Mouse (Mus musculus) brain, embryonic 18.5 days (tissue): ENCODE results near the gene Ubtf.
A peak's percentile ranks its signal among the peaks of the same experiment; 100 is the strongest.
"Not testable (repeated sequence)": the region's sequence is repeated elsewhere in the genome, so short reads cannot be mapped to it uniquely, and the experiment has no call there.

Experiments used
- DNase-seq: peaks from one replicate; pipeline ENCODE4 v3.0.0-alpha.2; 2012; ENCODE audit warnings: low read depth, low spot score

Gene Ubtf

DNA sequence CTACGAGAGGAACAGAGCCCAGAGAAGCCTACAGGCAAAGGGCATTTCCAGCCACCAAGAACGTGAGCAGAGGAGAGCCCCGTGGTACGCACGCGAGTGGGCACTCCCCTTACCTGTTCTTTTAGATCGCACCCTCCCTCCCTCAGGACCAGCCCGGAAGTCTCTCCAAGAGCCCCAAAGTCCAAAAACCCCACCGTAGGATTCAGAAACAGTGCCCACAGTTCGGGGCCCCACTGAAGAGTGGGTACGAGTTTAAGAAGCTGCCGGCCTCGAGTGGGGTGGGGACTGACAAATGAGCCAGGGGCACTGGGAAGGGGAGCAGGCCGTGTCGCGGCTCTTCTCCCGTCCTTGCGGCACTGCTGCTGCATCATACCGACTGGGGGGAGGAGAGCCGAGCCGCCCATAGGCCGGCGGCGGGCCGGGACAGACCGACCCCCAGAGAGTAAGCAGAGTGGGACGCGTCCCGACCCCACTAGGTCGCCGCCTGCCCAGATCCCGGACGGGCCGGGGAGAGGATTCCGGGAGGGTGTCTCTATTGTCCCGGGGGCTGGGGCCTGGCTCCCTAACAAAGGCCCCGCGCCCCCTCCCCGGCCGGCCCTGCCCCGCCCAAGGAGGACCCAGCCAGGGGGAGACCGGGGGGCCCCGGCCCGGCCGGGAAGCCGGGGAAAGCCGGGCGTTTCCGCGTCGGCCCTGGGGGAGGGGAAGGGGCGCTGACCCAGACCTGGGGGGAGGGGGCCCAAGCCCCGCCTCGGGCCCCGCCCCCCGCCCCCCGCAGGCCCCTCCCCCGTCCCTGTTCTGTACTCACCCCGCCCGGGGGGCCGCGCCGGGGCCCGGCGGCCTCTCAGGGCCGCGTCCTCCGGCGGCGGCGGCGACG is 23.7 kb downstream of the Ubtf start:
- DNase-seq, result no peak

DNA sequence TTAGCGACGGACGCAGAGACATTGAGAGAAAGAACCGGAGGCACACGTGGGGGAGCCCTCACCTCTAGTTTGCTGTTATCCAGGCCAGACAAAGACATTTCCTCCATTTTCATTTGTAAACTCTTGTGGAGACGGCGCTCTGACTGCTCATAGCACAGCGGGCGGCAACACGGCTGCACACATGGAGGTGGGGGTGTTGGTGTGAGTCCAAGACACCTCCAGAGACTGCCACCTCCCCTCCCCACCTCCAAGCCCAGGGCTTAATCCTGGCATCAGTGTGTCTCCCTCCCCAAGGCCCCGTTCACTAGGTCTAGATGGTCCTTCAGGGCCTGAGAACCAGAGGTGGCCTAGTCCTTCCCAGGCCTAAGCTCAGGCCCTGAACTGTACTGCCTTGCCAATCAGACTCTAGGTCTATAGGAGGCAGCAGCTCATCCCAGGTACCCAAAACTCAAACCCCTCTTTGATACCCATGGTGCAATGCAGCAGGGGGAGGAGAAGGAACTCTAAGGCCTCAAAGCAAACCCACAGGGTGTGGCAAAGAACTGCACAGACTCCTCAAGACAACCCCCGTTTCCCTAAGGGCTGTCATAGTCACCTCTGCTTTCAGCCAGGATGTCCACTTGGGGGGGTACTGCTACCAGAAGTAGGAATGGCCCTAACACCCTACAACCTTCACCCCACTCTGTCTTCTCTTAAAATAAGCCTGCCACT is 24.5 kb downstream of the Ubtf start:
- no peak for DNase-seq

DNA sequence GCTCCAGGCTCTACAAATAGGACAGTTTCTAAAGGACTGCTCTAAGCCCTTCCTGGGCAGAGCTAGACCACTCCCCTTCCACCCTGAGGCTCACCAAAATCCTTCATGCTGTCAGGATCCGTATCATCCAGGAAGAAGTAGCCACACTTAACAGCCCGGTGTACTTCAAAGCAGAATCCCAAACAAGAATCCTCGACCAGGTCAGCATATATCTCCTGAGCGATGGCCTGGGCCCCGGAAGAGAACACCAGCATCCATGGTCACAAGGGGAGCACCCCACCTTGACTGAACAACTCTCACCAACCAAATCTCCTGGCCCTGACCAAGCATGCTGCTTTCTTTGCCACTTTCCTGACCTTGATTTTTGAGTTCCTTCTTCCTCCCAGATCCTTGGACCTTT is 25.1 kb downstream of the Ubtf start:
- no peak for DNase-seq

DNA sequence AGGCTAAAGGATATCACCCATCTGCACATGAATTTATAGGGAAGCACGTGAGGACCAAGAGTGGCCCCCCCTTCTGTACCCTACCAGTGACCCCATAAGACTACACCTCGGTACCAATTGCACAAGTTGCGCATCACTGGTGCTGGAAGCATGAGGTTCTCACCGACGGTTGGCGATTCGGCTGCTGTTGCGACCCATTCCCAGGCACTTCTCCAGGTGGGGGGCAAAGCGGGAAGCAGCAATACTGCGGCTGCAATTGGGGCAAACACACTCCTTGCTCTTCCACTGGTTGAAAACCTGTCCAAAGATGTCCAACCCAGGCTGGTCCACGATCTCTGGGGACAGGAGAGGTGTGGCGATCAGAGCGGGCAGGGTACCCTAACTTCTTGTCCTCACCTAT is 25.6 kb downstream of the Ubtf start:
- no peak for DNase-seq

DNA sequence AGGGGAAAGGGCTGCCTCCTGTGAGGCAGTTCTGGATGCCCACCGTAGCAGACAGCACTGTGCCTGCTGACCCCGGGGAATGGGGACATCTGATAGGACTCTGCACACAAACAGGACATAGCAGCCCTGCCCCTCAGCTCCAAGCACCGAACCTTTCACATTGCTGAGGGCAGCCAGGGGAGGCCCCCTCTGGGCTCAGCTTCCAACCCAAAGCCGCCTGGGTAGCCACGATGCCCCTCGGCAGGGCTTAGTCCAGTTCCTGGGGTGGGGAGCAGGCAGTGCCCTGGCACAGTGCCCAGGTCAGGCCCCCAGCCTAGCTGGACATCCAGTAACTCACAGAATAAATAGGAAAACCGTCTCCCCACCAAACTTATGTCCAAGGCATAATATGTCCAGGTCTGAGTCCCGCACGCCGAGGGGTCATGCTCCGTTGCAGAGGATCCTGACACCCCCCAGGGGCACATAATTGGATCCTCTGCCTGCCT is 28.4 kb downstream of the Ubtf start:
- no peak for DNase-seq

DNA sequence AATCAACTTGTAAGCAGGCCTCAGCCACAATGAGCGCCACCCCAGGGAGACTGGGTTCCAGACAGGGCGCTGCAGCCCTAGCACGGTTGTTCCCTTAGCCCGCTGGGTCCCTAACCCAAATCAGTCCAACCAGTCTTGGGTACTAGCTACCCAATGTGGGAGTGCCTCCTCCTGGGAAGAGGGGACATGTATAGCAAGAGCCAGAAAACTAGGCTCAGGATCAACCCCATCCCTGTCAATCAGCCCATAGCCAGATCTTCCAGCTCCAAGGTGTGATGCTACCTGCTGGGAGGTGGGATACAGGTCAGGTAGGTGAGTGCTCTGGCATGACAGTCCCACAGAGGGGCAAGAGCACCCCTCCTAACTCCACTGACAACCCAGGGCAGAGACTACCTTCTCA is 29.4 kb downstream of the Ubtf start:
- DNase-seq, result no peak

DNA sequence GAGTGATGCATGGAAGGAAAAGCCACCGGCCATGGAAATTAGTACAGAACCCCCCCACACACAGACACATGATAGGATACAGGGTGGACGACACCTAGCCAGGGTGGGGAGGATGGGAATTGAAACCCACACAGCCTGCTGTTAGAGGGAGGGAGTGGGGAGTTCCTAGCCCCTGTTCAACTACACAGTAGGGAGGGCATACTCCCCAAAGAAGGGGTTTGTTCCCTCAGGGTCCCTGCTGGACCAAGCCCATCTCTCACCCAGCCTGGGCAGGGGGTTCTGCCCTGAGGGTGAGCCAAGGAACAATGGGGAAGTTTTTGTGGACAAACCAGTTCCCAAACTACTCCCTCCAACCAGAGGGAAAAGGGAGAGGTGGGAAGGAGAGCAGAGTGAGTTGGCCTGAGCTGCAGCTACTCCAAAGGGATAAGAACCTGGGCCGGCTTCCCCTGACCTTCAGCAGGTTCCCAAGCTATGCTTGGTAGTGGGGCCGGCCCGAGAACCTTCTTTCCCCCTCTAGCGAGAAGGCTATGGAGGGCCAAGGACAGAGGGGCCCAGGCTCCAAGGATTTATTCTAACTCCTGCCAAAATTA is 29.9 kb downstream of the Ubtf start:
- no peak for DNase-seq

DNA sequence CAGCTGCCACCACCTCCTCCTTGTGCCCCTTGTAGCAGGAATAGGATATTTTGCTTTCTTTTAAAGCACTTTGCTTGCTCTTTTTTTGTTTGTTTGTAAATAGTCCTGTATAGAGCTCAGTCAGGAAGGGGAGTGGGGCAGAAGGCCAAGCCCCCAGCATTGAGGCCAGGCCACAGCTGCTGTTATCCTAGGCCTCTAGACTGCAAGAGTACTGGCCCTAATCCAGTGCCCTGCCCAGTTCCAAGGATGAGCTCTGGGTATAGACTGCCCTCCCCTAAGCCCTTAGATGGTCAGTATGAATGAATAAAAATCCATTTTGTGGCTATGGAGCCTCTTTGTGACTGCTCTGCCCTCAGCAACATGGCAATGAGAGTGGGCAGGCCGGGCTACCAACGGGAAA is 30.6 kb downstream of the Ubtf start:
- no peak for DNase-seq

DNA sequence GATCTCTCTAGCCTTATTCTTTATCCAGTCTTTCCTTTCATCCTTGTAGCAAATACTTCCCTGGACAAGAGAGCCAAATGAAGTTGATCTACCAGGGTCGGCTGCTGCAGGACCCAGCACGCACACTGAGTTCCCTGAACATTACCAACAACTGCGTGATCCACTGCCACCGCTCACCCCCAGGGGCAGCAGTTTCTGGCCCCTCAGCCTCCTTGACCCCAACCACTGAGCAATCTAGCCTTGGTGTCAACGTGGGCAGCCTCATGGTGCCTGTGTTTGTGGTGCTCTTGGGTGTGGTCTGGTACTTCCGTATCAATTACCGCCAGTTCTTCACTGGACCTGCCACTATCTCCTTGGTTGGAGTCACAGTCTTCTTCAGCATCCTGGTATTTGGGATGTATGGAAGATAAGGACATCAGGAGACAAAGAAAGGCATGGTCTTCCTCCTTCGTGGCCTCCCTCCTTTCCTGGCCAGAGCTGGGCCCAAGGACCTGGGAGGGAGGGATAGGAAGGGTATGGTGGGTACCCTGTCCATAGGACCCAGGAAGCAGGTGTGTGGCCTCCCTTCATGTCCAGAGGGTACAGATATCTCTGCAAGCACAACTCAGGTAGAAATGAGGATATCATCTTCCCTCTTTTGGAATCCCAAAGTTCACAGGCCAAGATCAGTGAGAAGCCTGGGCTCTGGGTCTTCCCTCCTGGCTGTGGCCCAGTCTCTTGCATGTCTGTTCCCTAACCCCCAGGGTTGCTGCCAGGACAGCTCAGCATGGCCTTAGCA is 31.3 kb downstream of the Ubtf start:
- no peak for DNase-seq

DNA sequence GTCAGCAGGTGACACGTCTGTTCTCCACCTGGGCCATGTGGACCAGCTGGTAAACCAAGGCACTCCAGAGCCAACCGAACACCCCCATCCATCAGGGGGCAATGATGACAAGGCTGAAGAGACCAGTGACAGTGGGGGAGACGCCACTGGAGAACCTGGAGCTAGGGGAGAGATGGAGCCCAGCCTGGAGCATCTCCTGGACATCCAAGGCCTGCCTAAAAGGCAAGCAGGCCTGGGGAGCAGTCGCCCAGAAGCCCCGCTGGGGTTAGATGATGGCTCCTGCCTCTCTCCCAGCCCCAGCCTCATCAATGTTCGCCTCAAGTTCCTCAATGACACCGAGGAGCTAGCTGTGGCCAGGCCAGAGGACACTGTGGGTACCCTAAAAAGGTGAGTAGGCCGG is 32.1 kb downstream of the Ubtf start:
- no peak for DNase-seq

DNA sequence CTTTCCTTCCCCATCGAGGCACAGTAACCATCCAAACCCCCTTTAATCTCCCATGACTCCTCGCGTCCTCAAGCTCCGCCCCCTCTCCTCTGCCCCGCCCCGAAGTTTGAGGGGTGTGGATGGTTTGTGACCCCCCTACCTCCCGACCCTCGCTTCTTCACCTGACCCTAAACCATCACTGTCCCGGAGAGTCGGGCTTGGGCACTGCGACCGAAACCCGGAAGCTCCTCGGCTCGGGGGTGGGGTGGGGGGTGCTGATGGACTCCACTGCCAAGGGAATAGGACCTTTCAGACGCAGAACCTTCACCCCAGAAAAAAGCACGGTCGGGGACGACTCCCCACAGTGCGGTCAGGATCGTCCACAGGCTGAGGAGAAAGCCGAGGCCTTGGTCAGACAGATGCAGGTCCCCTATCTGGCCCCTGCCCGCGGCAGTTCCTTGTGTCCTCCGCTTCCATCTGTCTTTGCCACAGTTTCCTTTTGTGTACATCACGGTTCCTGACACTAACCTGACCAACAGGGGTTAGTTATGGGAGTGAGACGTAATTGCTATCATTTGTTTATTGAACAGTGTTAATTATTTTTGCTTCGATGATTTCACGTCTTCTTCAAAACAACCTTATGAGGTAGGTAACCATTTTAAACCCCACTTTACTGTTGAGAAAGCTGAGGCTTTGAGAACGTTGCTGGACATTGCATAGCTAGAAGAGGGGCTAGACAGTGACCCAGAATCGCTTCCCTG is 34.3 kb downstream of the Ubtf start:
- no peak for DNase-seq

DNA sequence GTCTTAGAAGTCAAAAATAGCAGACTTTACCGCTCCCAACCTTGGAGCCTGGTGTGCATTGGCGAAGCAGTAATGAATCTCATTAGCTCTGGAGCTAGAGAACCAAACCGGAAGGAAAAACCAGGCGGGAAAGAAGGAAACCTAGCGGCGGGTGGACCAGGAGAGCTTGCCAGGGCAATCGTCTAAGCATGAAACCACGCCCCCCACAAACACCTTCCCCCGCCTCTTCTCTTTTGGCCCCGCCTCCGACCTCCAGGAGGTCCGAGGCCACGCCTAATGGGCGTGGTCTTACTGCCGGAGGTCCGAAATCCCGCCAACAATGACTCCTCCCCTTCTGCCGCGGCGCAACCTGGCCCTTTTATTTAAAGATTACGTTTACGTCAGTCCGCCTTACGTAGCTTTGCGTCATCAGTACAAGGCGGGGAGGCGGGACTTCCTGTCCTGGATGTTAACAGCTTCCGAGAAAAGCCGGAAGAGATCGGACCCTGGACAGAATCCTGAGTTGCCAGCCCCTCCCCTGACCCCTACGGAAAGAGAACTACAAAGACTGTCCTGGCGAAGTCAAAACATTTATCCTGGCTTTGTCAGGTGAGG is 34.9 kb downstream of the Ubtf start, which contains the start of gene Tmub2:
TSS of gene Tmub2 (plus strand) at position 431 of the 594 bp plus-strand sequence.
- peak; percentile 97 for DNase-seq

DNA sequence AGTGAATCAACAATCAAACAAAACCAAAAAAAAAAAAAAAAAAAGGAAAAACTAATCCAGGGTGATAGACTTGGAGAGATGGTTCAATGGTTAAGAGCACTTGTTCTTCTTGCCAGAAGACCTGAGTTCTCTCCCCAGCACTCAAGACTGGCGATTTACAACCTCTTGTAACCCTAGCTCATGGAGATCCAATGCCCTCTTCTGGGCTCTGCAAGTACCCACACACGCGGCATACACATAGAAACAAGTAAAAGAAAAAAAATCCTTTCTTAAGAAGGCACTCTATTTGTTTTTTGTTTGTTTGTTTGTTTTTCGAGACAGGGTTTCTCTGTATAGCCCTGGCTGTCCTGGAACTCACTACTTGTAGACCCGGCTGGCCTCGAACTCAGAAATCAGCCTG is 35.6 kb downstream of the Ubtf start:
- no peak for DNase-seq

DNA sequence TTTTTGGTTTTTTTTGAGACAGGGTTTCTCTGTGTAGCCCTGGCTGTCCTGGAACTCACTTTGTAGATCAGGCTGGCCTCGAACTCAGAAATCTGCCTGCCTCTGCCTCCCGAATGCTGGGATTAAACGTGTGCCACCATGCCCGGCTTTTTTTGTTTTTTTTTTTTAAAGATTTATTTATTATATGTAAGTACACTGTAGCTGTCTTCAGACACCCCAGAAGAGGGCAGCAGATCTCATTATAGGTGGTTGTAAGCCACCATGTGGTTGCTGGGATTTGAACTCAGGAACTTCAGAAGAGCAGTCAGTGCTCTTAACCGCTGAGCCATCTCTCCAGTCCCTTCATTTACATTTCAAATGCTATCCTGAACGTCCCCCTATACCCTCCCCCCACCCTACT is 39.3 kb downstream of the Ubtf start:
- not testable (repeated sequence) for DNase-seq

DNA sequence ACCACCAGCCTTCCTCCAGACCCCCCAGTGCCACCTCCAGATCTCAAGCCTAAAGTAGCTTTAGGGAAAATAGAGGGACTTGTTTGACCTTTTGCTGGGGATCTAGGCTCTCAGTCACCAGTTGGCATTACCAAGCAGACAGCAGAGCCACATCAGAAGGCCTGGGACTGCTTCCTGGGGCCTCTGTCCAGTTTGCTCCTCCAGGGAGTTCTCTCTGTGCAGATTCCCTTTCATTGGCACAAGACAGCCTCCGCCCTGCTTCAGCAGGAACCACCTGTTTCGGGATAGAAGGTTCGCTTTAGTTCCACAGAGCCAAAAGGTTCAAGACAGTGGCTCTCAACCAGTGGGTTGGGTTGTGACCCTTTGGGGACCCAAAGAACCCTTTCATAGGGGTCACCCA is 39.9 kb downstream of the Ubtf start:
- no peak for DNase-seq

DNA sequence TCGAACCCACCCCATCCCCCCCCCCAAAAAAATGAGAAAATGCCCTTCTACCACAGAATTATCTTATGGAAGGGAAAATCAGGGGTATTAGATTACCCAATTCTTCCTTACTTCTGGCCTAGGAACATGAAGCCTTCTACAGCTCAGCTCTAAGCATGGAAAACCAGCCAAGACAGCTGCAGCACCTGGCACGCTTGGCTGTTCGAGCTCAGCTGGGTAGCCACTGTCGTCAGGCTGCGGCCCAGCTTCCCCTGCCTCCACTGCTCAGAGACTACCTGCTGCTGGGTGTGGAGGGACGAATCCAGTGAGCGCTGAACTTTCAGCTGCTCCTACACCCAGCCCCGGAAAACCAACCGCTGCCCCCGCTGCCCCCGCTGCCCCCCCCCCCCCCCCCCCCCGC is 41.8 kb downstream of the Ubtf start:
- DNase-seq, result no peak

DNA sequence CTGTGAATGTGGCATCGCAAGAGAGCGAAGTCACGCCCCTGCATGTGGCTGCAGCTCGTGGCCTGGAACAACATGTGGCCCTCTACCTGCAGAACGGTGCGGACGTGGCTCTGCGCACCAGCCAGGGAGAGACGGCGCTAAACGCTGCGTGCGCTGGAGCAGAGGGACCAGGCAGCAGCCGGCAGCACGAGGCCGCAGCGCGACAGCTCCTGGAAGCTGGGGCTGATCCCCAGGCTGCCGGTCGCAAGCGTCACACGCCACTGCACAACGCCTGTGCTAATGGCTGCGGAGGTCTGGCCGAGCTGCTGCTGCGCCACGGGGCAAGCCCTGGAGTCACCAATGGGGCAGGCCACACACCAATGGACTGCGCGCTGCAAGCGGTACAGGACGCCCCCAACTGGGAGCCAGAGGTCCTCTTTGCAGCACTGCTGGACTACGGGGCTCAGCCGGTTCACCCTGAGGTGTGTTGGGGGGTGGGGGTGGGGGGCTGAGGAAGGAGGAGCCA is 43.1 kb downstream of the Ubtf start:
- DNase-seq, result no peak

DNA sequence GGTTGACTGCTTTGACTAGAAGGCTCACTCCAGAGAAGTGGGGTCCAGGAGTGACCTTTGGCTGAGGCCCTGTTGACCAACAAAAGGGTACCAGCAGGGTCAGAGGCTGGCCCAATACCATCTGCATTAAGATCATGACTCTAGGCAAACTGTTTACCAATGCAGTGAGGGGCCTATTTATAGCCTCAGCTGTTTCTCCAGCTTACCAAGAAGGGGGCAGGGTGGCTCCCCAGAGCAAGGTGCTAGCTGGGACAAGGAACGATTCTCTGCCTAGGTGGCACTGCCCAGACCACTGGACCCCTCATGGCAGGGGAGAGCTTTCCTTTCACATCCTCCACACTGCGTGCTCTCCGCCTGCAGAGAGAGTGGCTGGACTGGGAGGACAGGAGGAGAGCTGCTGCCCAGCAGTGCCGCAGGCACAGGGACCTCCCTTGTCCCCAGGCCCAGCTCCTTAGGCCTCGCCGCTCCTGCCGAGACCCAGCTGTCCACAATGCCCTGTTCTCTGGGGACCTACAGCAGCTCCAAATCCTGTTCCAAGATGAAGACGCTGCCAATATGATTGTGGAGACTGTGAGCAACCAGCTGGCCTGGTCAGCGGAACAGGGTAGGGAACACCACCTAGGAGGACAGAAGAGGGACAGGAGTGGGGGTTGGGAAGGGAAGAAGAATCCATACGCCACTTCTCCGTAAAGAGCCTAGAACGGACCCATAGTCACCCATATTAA is 50.9 kb downstream of the Ubtf start, which contains the start of gene Asb16:
TSS of gene Asb16 (plus strand) at position 224 of the 725 bp plus-strand sequence.
- no peak for DNase-seq

DNA sequence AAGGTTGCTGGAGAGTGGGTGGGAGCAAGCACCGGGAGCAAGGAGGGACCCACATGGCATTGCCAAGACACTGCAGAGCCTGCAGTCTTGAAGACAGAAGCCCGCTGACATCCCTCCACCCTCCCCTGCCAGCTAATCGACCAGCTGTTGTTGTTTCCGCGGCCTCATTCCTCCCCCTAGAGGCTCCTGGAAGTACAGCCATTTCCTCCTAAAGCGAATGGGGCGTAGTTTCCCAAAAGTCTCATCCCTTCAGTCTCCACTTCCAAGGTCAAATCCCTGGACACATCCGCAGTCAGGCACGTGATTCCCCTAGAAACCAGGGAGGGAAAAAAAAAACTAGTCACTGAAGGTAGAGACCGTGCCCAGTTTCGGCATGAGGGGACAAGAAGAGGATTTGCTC is 52.1 kb downstream of the Ubtf start:
- peak; percentile 42 for DNase-seq
